Mouse (Mus musculus): ENCODE results near the gene Wdtc1.
A peak's percentile ranks its signal among the peaks of the same experiment; 100 is the strongest.

Gene Wdtc1

GRCm38 (mm10) chr4:133353367-133354365, at the start of gene Wdtc1:
TSS of gene Wdtc1 (minus strand) at chr4:133353481.
- no peak for DNase-seq (ENCODE audit: low spot score in 2 of 2)

GRCm38 (mm10) chr4:133402011-133402410, 48.7 kb upstream of the Wdtc1 start:
- DNase-seq (ENCODE audit: low spot score in 2 of 2): no peak

- DNase-seq (ENCODE audit: low spot score in 2 of 2): no peak
Measured at GRCm38 (mm10) chr4:133400098-133400497, 46.8 kb upstream of the Wdtc1 start.

GRCm38 (mm10) chr4:133399509-133399908, 46.2 kb upstream of the Wdtc1 start:
- DNase-seq (ENCODE audit: low spot score in 2 of 2): no peak

- no peak for DNase-seq (ENCODE audit: low spot score in 2 of 2)
Measured at GRCm38 (mm10) chr4:133398619-133399018, 45.3 kb upstream of the Wdtc1 start.

GRCm38 (mm10) chr4:133397961-133398360, 44.7 kb upstream of the Wdtc1 start:
- DNase-seq (ENCODE audit: low spot score in 2 of 2): no peak

GRCm38 (mm10) chr4:133397299-133397698, 44.0 kb upstream of the Wdtc1 start:
- no peak for DNase-seq (ENCODE audit: low spot score in 2 of 2)

GRCm38 (mm10) chr4:133396079-133396478, 42.8 kb upstream of the Wdtc1 start:
- no peak for DNase-seq (ENCODE audit: low spot score in 2 of 2)

GRCm38 (mm10) chr4:133394981-133395573, 41.8 kb upstream of the Wdtc1 start:
- DNase-seq (ENCODE audit: low spot score in 2 of 2): no peak

- DNase-seq (ENCODE audit: low spot score in 2 of 2): no peak
Measured at GRCm38 (mm10) chr4:133391185-133392040, 38.1 kb upstream of the Wdtc1 start.

- no peak for DNase-seq (ENCODE audit: low spot score in 2 of 2)
Measured at GRCm38 (mm10) chr4:133390585-133390984, 37.3 kb upstream of the Wdtc1 start.

GRCm38 (mm10) chr4:133390042-133390441, 36.8 kb upstream of the Wdtc1 start:
- DNase-seq (ENCODE audit: low spot score in 2 of 2): no peak

GRCm38 (mm10) chr4:133388781-133389552, 35.7 kb upstream of the Wdtc1 start:
- DNase-seq (ENCODE audit: low spot score in 2 of 2): peak in 1 of 2 experiments; percentile 10

GRCm38 (mm10) chr4:133387053-133387452, 33.8 kb upstream of the Wdtc1 start:
- no peak for DNase-seq (ENCODE audit: low spot score in 2 of 2)

- no peak for DNase-seq (ENCODE audit: low spot score in 2 of 2)
Measured at GRCm38 (mm10) chr4:133386061-133386797, 32.9 kb upstream of the Wdtc1 start.

GRCm38 (mm10) chr4:133381141-133381540, 27.9 kb upstream of the Wdtc1 start:
- DNase-seq (ENCODE audit: low spot score in 2 of 2): no peak

- DNase-seq (ENCODE audit: low spot score in 2 of 2): no peak
Measured at GRCm38 (mm10) chr4:133380532-133380931, 27.3 kb upstream of the Wdtc1 start.

- no peak for DNase-seq (ENCODE audit: low spot score in 2 of 2)
Measured at GRCm38 (mm10) chr4:133379861-133380260, 26.6 kb upstream of the Wdtc1 start.

- no peak for DNase-seq (ENCODE audit: low spot score in 2 of 2)
Measured at GRCm38 (mm10) chr4:133379046-133379347, 25.7 kb upstream of the Wdtc1 start.

- no peak for DNase-seq (ENCODE audit: low spot score in 2 of 2)
Measured at GRCm38 (mm10) chr4:133378236-133379045, 25.2 kb upstream of the Wdtc1 start.

Measured in frontal cortex, postnatal 14 days (tissue).